Mouse (Mus musculus) layer of hippocampus, adult 18-20 months (tissue): ENCODE measurements at regions not wholly inside any gene's neighbourhood (a gene's known extent, or its start where the extent isn't known, plus 50 kb on each side); places are given as distances from the start of the nearest gene placed in this dataset.

Source experiments
- DNase-seq, 2 experiments: peaks; one replicate each; pipeline ENCODE4 v3.0.0; 2022; ENCODE audit warnings: low spot score in 2 of 2

DNA sequence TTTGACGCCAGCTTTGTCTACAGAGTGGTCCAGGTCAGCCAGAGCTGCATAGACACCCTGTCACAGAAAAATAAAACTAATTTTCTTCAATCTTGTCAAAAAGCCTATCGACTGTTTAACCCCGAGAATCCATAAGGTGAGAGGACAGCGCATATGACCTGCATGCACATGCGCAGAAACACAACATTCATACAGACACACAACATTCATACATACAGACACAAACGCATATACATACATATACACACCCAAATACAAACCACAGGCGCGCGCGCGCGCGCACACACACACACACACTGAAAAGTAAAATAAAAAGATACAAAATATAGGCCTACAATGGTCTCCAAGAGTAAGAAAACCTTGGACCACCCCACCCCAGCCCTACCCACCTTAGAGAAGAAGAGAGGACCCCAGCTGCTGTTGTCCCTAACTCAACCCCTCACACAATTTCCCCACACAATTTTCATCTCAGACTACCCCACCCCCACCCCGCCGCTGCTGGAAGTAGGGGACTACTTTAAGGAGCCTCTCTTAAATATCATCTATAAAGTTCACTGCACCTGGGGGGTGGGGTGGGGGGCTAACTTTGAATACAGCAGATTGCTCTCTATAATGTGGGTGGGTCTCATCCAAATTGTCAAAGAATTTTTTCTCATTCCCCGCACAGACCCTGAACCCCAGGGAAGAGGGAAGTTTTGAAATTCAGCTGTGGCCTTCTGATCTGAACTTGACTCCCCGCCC, 52.2 kb upstream of the Chd2 start:
- DNase-seq, result no peak

DNA sequence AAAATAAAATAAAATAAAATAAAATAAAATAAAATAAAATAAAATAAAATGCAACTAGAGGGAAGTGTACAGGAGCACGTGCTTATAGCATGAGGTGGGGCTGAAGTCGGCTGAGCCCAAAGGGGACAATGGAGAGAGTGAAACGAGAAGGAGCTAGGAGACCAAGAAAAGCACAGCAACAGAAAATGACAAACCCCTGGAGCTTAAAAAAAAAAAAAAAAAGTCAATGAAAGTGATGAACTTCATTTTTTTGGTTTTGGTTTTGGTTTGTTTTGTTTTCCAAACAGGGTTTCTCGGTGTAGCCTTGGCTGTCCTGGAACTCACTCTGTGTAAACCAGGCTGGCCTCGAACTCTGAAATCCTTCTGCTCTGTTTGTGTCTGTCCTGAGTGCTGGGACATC, 51.2 kb upstream of the Chd2 start:
- no peak for DNase-seq
